Mouse (Mus musculus): Measurements from ENCODE around the gene Cpm. TPM values are rescaled to one million over a fixed set of nuclear protein-coding genes. Genes with fewer than 3 reads are reported as not detected.
"Not testable (repeated sequence)": the region's sequence is repeated elsewhere in the genome, so short reads cannot be mapped to it uniquely, and the experiment has no call there.

The Cpm gene
- total and polyA plus RNA-seq, 3 experiments: 2.8 to 4.0 (median 3.5) TPM

- H3K4me3 ChIP-seq: no peak overlapping the region
- no peak overlapping the region for H3K9ac ChIP-seq (ENCODE audit: low read depth, low read length)
- H3K27ac ChIP-seq: no peak overlapping the region
- H3K27me3 ChIP-seq (ENCODE audit: control insufficient read depth, insufficient read depth, low read length): no peaks in the 10 kb centered on the region
- no peaks in the 10 kb centered on the region for H3K36me3 ChIP-seq (ENCODE audit: control insufficient read depth, insufficient read depth, low read length)
- no peaks in the 10 kb centered on the region for H3K79me2 ChIP-seq (replicated peaks; ENCODE audit: control insufficient read depth, insufficient read depth, low read length)
- no peak for DNase-seq
- H3K4me1 ChIP-seq (ENCODE audit: control insufficient read depth, insufficient read depth, low read length): no peaks in the 10 kb centered on the region
- intact Hi-C loops (cut with DNase I): no loop called here
- 85% methylated on average over 10 of the region's 10 CpGs for WGBS
- no peak for TF ChIP-seq CTCF (IDR thresholded peaks at IDR 0.05)
- TF ChIP-seq POLR2A (IDR thresholded peaks at IDR 0.05; ENCODE audit: insufficient read depth, low read depth, low read length): no peak
- TF ChIP-seq EP300 (IDR thresholded peaks at IDR 0.05; ENCODE audit: insufficient read depth, low read depth, low read length): no peak
Measured at GRCm38 (mm10) chr10:117587335-117587734, 42.0 kb upstream of the Cpm start.

GRCm38 (mm10) chr10:117588416-117589143 is 40.7 kb upstream of the Cpm start:
- H3K27me3 ChIP-seq (ENCODE audit: control insufficient read depth, insufficient read depth, low read length); intact Hi-C loops (cut with DNase I); H3K4me3 ChIP-seq: not testable (repeated sequence)

GRCm38 (mm10) chr10:117589144-117589940 is 40.0 kb upstream of the Cpm start:
- Histone ChIP-seq H3K9ac (ENCODE audit: low read depth, low read length) (no peak overlapping the region), H3K79me2 (replicated peaks; ENCODE audit: control insufficient read depth, insufficient read depth, low read length) (no peaks in the 10 kb centered on the region), H3K27me3 (ENCODE audit: control insufficient read depth, insufficient read depth, low read length) (no peaks in the 10 kb centered on the region), H3K4me3 (no peak overlapping the region), H3K4me1 (ENCODE audit: control insufficient read depth, insufficient read depth, low read length) (no peaks in the 10 kb centered on the region), H3K27ac (no peak overlapping the region), H3K36me3 (ENCODE audit: control insufficient read depth, insufficient read depth, low read length) (no peaks in the 10 kb centered on the region)
- DNase-seq: no peak
- WGBS: 77% methylated on average over 8 of the region's 8 CpGs
- TF ChIP-seq POLR2A (IDR thresholded peaks at IDR 0.05; ENCODE audit: insufficient read depth, low read depth, low read length) (no peak), EP300 (IDR thresholded peaks at IDR 0.05; ENCODE audit: insufficient read depth, low read depth, low read length) (no peak), CTCF (IDR thresholded peaks at IDR 0.05) (no peak)
- intact Hi-C loops (cut with DNase I): no loop called here

More at GRCm38 (mm10) chr10:117588416-117589143, 40.7 kb upstream of the Cpm start:
- not testable (repeated sequence) for DNase-seq; H3K27ac ChIP-seq; H3K4me1 ChIP-seq (ENCODE audit: control insufficient read depth, insufficient read depth, low read length); H3K9ac ChIP-seq (ENCODE audit: low read depth, low read length); H3K36me3 ChIP-seq (ENCODE audit: control insufficient read depth, insufficient read depth, low read length); H3K79me2 ChIP-seq (replicated peaks; ENCODE audit: control insufficient read depth, insufficient read depth, low read length)
- 81% methylated on average over 11 of the region's 11 CpGs for WGBS

GRCm38 (mm10) chr10:117590331-117591301 is 38.7 kb upstream of the Cpm start:
- no peaks in the 10 kb centered on the region for H3K36me3 ChIP-seq (ENCODE audit: control insufficient read depth, insufficient read depth, low read length)
- H3K27me3 ChIP-seq (ENCODE audit: control insufficient read depth, insufficient read depth, low read length): no peaks in the 10 kb centered on the region
- no peak overlapping the region for H3K9ac ChIP-seq (ENCODE audit: low read depth, low read length)
- WGBS: 69% methylated on average over 13 of the region's 13 CpGs
- H3K4me1 ChIP-seq (ENCODE audit: control insufficient read depth, insufficient read depth, low read length): no peaks in the 10 kb centered on the region
- H3K4me3 ChIP-seq: no peak overlapping the region
- intact Hi-C loops (cut with DNase I): no loop called here
- H3K27ac ChIP-seq: no peak overlapping the region
- TF ChIP-seq CTCF (IDR thresholded peaks at IDR 0.05) (no peak), EP300 (IDR thresholded peaks at IDR 0.05; ENCODE audit: insufficient read depth, low read depth, low read length) (no peak), POLR2A (IDR thresholded peaks at IDR 0.05; ENCODE audit: insufficient read depth, low read depth, low read length) (no peak)
- no peak for DNase-seq
- no peaks in the 10 kb centered on the region for H3K79me2 ChIP-seq (replicated peaks; ENCODE audit: control insufficient read depth, insufficient read depth, low read length)

- no peaks in the 10 kb centered on the region for H3K36me3 ChIP-seq (ENCODE audit: control insufficient read depth, insufficient read depth, low read length)
- H3K79me2 ChIP-seq (replicated peaks; ENCODE audit: control insufficient read depth, insufficient read depth, low read length): no peaks in the 10 kb centered on the region
- no peak for TF ChIP-seq CTCF (IDR thresholded peaks at IDR 0.05)
- TF ChIP-seq POLR2A (IDR thresholded peaks at IDR 0.05; ENCODE audit: insufficient read depth, low read depth, low read length): no peak
- TF ChIP-seq EP300 (IDR thresholded peaks at IDR 0.05; ENCODE audit: insufficient read depth, low read depth, low read length): no peak
- H3K9ac ChIP-seq (ENCODE audit: low read depth, low read length): no peak overlapping the region
- H3K27ac ChIP-seq: no peak overlapping the region
- WGBS: 71% methylated on average over 9 of the region's 9 CpGs
- intact Hi-C loops (cut with DNase I): no loop called here
- no peak for DNase-seq
- H3K4me3 ChIP-seq: no peak overlapping the region
- H3K27me3 ChIP-seq (ENCODE audit: control insufficient read depth, insufficient read depth, low read length): no peaks in the 10 kb centered on the region
- H3K4me1 ChIP-seq (ENCODE audit: control insufficient read depth, insufficient read depth, low read length): no peaks in the 10 kb centered on the region
Measured at GRCm38 (mm10) chr10:117591766-117592165, 37.5 kb upstream of the Cpm start.

All from heart, adult 2 months (tissue).